Mouse (Mus musculus) intestine, embryonic 16.5 days (tissue): Measurements from ENCODE around the gene Rmnd5a. TPM values are rescaled to one million over a fixed set of nuclear protein-coding genes. Genes with fewer than 3 reads are reported as not detected.

Experiments used
- ATAC-seq: fragments of 200-750 bp; cut with Nextera tagmentation; 2 replicates; pipeline ENCODE4 v1.8.0; 2017; ENCODE audit warnings: moderate TSS enrichment, moderate library complexity
- H3K27ac ChIP-seq: fragments of 300-500 bp; sonication (generic); 2 replicates; pipeline ENCODE4 v1.5.1; 2014; ENCODE audit warnings: mild to moderate bottlenecking, low read length
- H3K27me3 ChIP-seq: fragments of 300-500 bp; sonication (generic); replicated peaks from 2 replicates; pipeline ENCODE4 v1.6.1; 2014; ENCODE audit warnings: low read length, control low read depth, mixed read lengths; ENCODE audit not compliant: control insufficient read depth, insufficient read depth
- H3K36me3 ChIP-seq: fragments of 300-500 bp; sonication (generic); 2 replicates; pipeline ENCODE4 v1.6.1; 2014; ENCODE audit warnings: low read length, control low read depth; ENCODE audit not compliant: control insufficient read depth, insufficient read depth
- H3K4me1 ChIP-seq: fragments of 300-500 bp; sonication (generic); 2 replicates; pipeline ENCODE4 v1.6.1; 2014; ENCODE audit warnings: low read length, control low read depth, mixed read lengths; ENCODE audit not compliant: control insufficient read depth, insufficient read depth
- H3K4me2 ChIP-seq: fragments of 300-500 bp; sonication (generic); 2 replicates; pipeline ENCODE4 v1.6.1; 2014; ENCODE audit warnings: low read depth, low read length, control low read depth
- H3K4me3 ChIP-seq: fragments of 300-500 bp; sonication (generic); 2 replicates; pipeline ENCODE4 v1.5.1; 2014; ENCODE audit warnings: mild to moderate bottlenecking, low read length
- H3K9ac ChIP-seq: fragments of 300-500 bp; sonication (generic); 2 replicates; pipeline ENCODE4 v1.6.1; 2014; ENCODE audit warnings: low read depth, low read length
- H3K9me3 ChIP-seq: fragments of 300-500 bp; sonication (generic); 2 replicates; pipeline ENCODE4 v1.6.1; 2016; ENCODE audit warnings: low read length, control low read depth; ENCODE audit not compliant: control insufficient read depth
- WGBS: fragments of 180-500 bp; shearing (Covaris S2); extraction: QIAGEN DNeasy Blood & Tissue Kit; methylation state at CpG from one replicate; pipeline ENCODE4 v1.1.7; 2014; 5-methylcytosine and 5-hydroxymethylcytosine counted together
- polyA plus RNA-seq: library from polyadenylated mRNA; unstranded; fragments of >200 nt; fragmentation: Nextera tagmentation; extraction: Ambion mirVana; gene quantifications from 2 replicates; pipeline ENCODE4 v1.2.1, GENCODE M21; 2015

The Rmnd5a gene
- polyA plus RNA-seq, 1 experiment from 2014 or later, result 9.3 TPM

DNA sequence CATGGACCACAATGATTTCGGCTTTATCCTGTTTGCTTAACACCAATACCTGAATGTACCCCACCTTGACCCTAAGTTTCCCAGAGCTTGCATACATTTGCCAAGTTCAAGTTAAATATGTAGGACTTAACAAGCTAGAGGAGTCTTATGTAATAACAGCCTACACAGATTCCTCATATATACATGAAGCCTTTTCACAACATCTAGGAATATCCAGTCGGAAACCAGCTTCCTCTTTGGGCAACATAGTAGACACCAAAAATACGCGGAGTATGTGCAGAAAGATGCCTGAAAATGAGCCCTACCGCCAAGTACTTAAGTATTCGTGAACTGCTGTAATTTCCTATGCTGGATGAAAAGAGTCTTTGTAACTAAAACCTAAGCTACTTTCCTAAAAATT is 14.8 kb downstream of the Rmnd5a start:
- H3K4me2 ChIP-seq, result no peak overlapping the region
- no peak for ATAC-seq
- H3K4me1 ChIP-seq, result peaks cover 11% of the 10 kb centered on the region
- no peak overlapping the region for H3K9ac ChIP-seq
- no peaks in the 10 kb centered on the region for H3K9me3 ChIP-seq
- WGBS, result 88% methylated on average over 6 of the region's 6 CpGs
- 0 out of 2 replicates have a peak, but pooled peaks cover 4% of the 10 kb centered on the region for H3K36me3 ChIP-seq
- no peak overlapping the region for H3K4me3 ChIP-seq
- H3K27me3 ChIP-seq, result no peaks in the 10 kb centered on the region
- H3K27ac ChIP-seq, result no peak overlapping the region

- ATAC-seq, result no peak
- Histone ChIP-seq H3K9ac (no peak overlapping the region), H3K4me2 (no peak overlapping the region), H3K4me3 (no peak overlapping the region), H3K27ac (no peak overlapping the region), H3K4me1 (peaks cover 16% of the 10 kb centered on the region), H3K9me3 (no peaks in the 10 kb centered on the region), H3K27me3 (no peaks in the 10 kb centered on the region), H3K36me3 (0 out of 2 replicates have a peak, but pooled peaks cover 2% of the 10 kb centered on the region)
- WGBS, result 88% methylated on average over 3 of the region's 3 CpGs
Observed at GRCm38 (mm10) chr6:71423116-71423515, 17.3 kb downstream of the Rmnd5a start.

DNA sequence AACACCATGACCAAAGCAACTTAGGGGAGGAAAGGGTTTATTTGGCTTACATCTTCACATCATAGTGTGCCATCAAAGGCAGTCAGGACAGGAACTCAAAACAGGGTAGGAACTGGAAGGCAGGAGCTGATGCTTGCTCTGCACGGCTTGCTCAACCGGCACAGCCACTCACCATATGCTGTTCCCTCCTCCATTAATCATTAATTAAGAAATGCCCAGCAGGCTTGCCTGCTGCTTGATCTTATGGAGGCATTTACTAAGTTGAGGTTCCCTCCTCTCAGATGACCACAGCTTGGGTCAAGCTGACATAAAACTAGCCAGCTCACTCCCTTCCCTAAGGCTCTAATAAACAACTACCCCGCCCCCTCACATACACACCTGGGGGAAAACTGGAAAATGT is 18.3 kb downstream of the Rmnd5a start:
- no peaks in the 10 kb centered on the region for H3K36me3 ChIP-seq
- no peak overlapping the region for H3K9ac ChIP-seq
- H3K27ac ChIP-seq, result peak overlapping the region; percentile 19; the same call in 1 of the 2 replicates
- no peaks in the 10 kb centered on the region for H3K9me3 ChIP-seq
- H3K4me2 ChIP-seq, result no peak overlapping the region
- WGBS, result 64% methylated on average over 3 of the region's 3 CpGs
- no peak overlapping the region for H3K4me3 ChIP-seq
- H3K4me1 ChIP-seq, result peaks cover 16% of the 10 kb centered on the region
- ATAC-seq, result peak; percentile 71
- no peaks in the 10 kb centered on the region for H3K27me3 ChIP-seq

DNA sequence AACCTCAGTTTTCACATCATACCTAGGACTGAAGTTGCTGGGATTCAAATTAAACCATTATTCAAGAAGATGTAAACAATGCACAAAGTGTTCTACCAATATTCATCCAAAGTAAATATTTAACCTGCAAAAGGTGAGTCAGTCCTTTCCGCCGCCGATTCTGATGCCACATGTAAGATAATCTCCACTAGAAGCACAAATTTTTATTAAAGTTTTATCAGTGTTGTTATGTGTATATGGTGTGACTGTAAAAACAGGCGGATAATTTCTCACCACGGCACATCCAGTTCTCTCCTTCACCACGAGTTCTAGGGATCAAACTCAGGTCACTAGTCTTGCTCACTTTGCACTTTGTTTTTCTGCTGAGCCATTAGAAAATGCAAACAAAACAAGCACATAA is 19.6 kb downstream of the Rmnd5a start:
- H3K4me2 ChIP-seq, result no peak overlapping the region
- H3K9me3 ChIP-seq, result no peaks in the 10 kb centered on the region
- WGBS, result 54% methylated on average over 6 of the region's 6 CpGs
- H3K27me3 ChIP-seq, result no peaks in the 10 kb centered on the region
- no peaks in the 10 kb centered on the region for H3K36me3 ChIP-seq
- H3K4me1 ChIP-seq, result peaks cover 16% of the 10 kb centered on the region
- H3K4me3 ChIP-seq, result no peak overlapping the region
- H3K27ac ChIP-seq, result peak overlapping the region; percentile 63
- H3K9ac ChIP-seq, result no peak overlapping the region
- peak; percentile 61 for ATAC-seq

- no peak for ATAC-seq
- H3K27ac ChIP-seq, result 0 out of 2 replicates have a peak overlapping the region, but pooled peaks have one; percentile 2
- no peak overlapping the region for H3K4me2 ChIP-seq
- no peaks in the 10 kb centered on the region for H3K9me3 ChIP-seq
- no peaks in the 10 kb centered on the region for H3K27me3 ChIP-seq
- WGBS, result 89% methylated on average over 3 of the region's 3 CpGs
- peaks cover 16% of the 10 kb centered on the region for H3K4me1 ChIP-seq
- H3K9ac ChIP-seq, result no peak overlapping the region
- no peaks in the 10 kb centered on the region for H3K36me3 ChIP-seq
- no peak overlapping the region for H3K4me3 ChIP-seq
Observed at GRCm38 (mm10) chr6:71418874-71419273, 21.6 kb downstream of the Rmnd5a start.

- 83% methylated on average over 3 of the region's 3 CpGs for whole genome bisulfite sequencing
Observed at GRCm38 (mm10) chr6:71415446-71415845, 25.0 kb downstream of the Rmnd5a start.

GRCm38 (mm10) chr6:71414624-71415023 is 25.8 kb downstream of the Rmnd5a start:
- H3K4me3 ChIP-seq, result no peak overlapping the region
- no peaks in the 10 kb centered on the region for H3K4me1 ChIP-seq
- ATAC-seq, result no peak
- H3K27ac ChIP-seq, result no peak overlapping the region
- no peak overlapping the region for H3K9ac ChIP-seq
- no peak overlapping the region for H3K4me2 ChIP-seq
- 75% methylated on average over 4 of the region's 4 CpGs for WGBS
- no peaks in the 10 kb centered on the region for H3K27me3 ChIP-seq
- H3K9me3 ChIP-seq, result no peaks in the 10 kb centered on the region
- no peaks in the 10 kb centered on the region for H3K36me3 ChIP-seq

More at GRCm38 (mm10) chr6:71415446-71415845, 25.0 kb downstream of the Rmnd5a start:
- Histone ChIP-seq H3K9me3 (no peaks in the 10 kb centered on the region), H3K4me3 (no peak overlapping the region), H3K9ac (no peak overlapping the region), H3K27me3 (no peaks in the 10 kb centered on the region), H3K36me3 (no peaks in the 10 kb centered on the region), H3K4me2 (no peak overlapping the region), H3K27ac (no peak overlapping the region), H3K4me1 (peaks cover 3% of the 10 kb centered on the region; the same call in 1 of the 2 replicates)
- ATAC-seq, result no peak

DNA sequence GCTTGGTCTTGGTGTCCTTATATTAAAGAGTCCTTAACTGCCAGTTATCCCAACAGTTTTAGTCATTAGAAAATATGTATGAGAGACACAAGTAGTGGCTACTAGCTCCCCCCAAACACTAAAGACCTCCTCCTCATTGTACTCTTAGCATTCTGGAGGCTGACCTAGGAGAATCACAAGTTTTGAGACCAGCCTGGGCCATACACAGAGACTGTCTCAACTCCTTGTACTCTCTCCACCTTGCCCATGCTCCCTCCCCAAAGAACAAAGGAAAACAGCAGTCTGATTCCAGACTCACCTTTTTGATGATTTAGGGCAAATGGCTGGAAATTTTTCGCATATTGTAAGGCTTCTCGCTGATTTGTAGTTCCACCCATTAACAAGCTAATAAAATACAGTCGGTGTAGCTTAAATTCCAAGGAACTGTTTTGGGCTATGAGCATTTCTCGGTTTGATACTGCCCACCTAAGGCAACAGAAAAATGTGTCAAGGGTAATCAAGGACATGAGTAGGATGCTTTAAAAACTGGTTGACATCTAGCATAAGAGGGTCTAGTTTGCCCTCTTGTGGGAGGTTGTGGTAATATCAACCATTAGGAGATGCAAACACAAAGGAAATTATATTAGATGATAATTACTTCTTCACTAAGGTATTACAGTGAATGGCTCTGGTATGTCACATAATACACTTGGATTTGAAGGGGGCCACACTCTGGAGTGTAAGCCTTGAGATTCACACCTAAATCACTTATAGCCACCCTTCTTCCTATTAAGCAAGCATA is 41.4 kb downstream of the Rmnd5a start:
- ATAC-seq, result no peak
- no peak overlapping the region for H3K4me2 ChIP-seq
- H3K9ac ChIP-seq, result no peak overlapping the region
- WGBS, result 85% methylated on average over 4 of the region's 4 CpGs
- no peak overlapping the region for H3K4me3 ChIP-seq
- H3K27me3 ChIP-seq, result no peaks in the 10 kb centered on the region
- no peak overlapping the region for H3K27ac ChIP-seq
- H3K36me3 ChIP-seq, result no peaks in the 10 kb centered on the region; the same call in 1 of the 2 replicates
- H3K9me3 ChIP-seq, result no peaks in the 10 kb centered on the region
- no peaks in the 10 kb centered on the region for H3K4me1 ChIP-seq

GRCm38 (mm10) chr6:71396761-71397160 is 43.7 kb downstream of the Rmnd5a start:
- no peak overlapping the region for H3K4me3 ChIP-seq
- H3K27me3 ChIP-seq, result no peaks in the 10 kb centered on the region
- no peak for ATAC-seq
- H3K36me3 ChIP-seq, result no peaks in the 10 kb centered on the region; the same call in 1 of the 2 replicates
- no peak overlapping the region for H3K9ac ChIP-seq
- no peaks in the 10 kb centered on the region for H3K9me3 ChIP-seq
- no peak overlapping the region for H3K27ac ChIP-seq
- H3K4me1 ChIP-seq, result no peaks in the 10 kb centered on the region
- H3K4me2 ChIP-seq, result no peak overlapping the region
- 87% methylated on average over 6 of the region's 6 CpGs for WGBS
